Mouse (Mus musculus): ENCODE results near the gene 2200002J24Rik. TPM values are rescaled to one million over a fixed set of nuclear protein-coding genes. Genes with fewer than 3 reads are reported as not detected.
"Not testable (repeated sequence)": the region's sequence is repeated elsewhere in the genome, so short reads cannot be mapped to it uniquely, and the experiment has no call there.

Gene 2200002J24Rik
- polyA plus RNA-seq, 1 experiment, result 0.79 TPM

DNA sequence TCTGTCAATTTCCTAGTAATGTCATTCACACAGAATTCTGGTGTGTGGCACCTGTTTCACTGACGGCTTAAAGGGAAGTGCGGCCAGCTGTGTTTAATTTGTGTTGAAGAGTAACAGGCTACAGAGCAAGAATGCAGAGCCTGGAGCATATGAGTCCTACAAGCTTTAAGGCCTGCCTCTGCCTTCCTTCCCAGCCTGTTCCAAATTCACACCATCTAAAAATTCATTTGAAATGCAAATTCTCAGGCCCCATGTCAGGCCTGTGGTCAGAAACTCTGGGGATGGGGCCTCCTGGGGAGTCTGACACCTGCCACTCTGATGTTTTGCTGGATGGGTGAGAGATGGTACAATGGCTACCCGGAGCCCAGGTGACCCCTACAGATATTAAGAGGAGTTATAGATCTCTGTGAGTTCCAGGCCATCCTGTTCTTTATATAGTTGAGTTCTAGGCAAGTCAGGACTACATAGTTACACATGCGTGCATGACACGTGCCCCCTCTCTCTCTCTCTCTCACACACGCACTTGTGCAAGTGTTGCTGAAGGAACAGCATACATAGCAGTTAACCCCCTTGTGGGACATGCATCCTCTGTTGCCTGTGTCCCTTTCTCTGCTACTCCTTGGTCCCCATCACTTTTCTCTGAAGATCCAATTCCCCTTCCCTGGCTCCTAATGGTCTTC lies 24.7 kb downstream of the 2200002J24Rik start:
- no peak for DNase-seq (ENCODE audit: low read depth, low spot score)
- WGBS, result 50% methylated on average over 6 of the region's 6 CpGs

DNA sequence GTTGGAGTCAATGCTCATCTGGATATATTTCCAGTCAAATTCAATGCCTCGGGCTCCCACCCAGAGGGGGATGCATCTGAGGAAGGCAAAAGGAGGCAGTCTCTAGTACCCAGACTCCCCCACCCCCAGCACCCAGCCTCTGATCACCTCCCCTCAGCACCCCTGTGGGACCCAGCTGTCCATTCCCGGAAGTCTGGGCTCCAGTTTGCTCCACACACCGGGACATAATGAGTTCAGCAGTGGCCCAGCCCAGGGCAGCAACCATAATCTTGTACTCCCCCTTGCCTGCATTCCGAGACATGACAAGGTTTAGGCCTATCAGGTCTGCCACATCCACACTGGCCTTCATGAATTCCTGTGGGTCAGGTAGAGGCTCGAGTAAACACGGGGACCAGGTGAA lies 29.5 kb downstream of the 2200002J24Rik start:
- no peak for DNase-seq (ENCODE audit: low read depth, low spot score)
- 37% methylated on average over 6 of the region's 6 CpGs for WGBS

DNA sequence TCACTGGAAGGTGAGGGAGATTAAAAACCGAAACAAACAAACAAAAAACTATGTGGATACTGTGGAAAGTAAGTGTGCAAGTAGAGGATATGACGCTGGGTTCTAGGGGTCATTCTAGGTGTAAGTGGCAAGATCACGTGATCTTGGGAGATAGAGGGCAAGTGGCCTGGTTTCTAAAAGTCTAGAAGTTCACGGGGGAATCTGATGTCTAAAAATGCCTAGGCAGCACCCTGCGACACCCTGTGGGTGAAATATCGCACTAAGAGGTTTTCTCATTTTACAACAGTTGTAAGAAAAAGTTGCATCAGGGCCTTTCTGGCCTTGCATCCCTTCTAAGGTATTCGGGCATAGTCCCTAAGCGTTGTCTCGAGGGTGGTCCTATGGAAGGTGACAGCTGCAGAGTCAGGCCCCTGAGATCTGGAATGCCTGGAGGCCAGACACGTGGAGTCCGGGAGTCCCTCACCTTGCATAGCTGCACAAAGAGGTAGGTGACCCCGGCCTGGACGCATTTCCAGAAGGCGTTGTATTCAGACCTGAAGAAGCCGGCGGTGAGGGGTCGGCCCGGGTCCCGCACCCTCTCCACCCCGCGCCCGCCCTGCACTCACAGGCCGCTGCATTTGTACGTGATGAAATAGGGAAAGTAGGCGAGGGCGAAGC lies 30.1 kb downstream of the 2200002J24Rik start:
- no peak for DNase-seq (ENCODE audit: low read depth, low spot score)

DNA sequence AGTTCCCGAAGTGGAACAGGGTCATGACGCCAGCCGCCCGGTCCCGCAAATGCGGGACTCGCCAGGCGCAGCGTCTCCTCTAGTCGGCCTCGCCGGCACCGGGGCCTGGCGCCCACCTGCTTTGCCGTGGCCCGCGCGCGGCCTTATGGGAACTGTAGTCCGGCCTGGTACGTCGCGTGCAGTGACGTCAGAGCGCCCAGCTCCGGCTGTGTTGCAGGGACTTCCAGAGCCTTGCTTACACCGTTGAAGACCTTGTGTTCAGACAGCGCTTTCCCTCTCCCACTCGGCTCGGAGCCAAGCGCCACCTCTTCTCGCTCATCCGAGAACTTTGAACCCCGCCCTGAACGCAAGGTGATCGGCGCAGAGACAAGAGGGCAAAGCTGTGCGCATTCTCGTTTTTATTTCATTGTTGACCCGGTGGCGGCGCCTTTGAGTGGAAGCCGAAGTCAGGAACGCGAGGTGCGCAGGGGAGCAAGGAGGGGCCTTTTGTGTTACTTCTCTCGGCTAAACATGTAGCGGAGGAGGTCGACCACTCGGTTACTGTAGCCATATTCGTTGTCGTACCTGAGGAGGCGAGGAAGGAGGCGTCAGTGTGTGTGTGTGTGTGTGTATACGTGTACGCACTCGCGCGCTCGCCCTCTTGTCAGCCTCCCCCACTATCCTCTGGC lies 30.8 kb downstream of the 2200002J24Rik start, which contains the start of gene Tmem147:
Tmem147 (minus strand) TSS at position 145 of the 668 bp plus-strand sequence.
- under 1% methylated on average over 60 of the region's 60 CpGs for WGBS
- DNase-seq (ENCODE audit: low read depth, low spot score), result peak; percentile 97

More for the DNA sequence above, 30.1 kb downstream of the 2200002J24Rik start:
- WGBS, result 3% methylated on average over 26 of the region's 26 CpGs

DNA sequence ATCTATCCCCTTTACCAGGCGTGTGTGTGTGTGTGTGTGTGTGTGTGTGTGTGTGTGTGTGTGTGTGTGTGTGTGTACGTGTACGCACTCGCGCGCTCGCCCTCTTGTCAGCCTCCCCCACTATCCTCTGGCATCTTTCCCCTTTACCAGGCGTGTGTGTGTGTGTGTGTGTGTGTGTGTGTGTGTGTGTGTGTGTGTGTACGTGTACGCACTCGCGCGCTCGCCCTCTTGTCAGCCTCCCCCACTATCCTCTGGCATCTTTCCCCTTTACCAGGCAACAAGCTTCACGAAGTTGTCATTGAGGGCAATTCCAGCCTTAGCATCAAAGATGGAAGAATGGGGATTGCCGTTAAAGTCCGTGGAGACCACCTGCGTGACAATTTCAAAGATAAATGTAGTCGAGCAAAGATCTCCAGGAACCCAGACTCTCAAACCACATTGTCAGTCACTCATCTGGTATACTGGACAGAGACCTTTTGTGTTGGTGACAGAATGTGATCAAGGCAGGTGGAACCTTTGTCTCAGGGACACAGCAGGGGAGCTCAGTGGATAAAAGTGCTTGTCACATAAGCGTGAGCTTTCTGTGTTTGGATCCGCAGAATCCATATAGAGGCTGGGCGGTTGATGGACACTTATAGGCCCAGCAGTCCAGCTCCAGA lies 31.5 kb downstream of the 2200002J24Rik start:
- not testable (repeated sequence) for DNase-seq (ENCODE audit: low read depth, low spot score)
- 14% methylated on average over 21 of the region's 22 CpGs for WGBS

DNA sequence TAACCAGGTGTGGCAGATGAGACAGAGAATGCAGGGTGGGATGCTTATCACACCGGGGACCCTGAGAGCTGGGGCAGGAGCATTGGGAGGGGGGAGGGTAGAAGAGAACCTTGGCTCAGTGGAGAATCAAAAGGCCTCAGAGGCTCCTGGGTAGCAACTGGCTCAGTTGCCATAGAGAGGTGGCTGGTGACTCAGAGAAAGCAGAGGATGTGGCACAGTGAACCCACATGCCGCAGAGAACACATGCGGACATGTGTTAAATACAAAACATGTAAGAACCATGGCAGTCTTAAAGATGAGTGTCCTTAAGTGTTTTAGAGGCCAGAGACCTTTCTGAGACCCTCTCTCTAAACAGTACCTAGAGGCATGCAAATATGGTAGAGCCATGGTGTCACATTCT lies 37.5 kb downstream of the 2200002J24Rik start:
- no peak for DNase-seq (ENCODE audit: low read depth, low spot score)
- WGBS, result 89% methylated on average over 3 of the region's 3 CpGs

DNA sequence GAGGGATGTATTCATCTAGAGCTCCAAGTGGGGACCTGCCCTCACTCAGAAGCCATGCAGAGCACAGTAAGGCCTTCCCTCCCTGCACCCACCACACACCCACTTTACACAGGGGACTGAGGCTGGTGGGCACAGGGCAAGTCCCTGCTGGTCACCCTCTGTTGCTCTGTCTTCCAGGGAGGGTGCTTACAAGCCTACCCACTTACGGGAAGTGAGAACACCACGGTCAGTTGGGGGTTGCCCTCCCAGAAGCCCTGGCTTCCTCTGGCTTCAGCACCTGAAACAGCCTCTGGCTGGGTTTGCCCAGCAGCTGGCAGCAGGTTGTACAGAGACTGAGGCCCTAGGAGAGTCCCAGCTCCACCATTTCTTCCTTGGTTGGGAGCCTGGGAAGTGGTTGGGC lies 43.8 kb downstream of the 2200002J24Rik start:
- not testable (repeated sequence) for DNase-seq (ENCODE audit: low read depth, low spot score)
- WGBS, result 86% methylated on average over 2 of the region's 2 CpGs

DNA sequence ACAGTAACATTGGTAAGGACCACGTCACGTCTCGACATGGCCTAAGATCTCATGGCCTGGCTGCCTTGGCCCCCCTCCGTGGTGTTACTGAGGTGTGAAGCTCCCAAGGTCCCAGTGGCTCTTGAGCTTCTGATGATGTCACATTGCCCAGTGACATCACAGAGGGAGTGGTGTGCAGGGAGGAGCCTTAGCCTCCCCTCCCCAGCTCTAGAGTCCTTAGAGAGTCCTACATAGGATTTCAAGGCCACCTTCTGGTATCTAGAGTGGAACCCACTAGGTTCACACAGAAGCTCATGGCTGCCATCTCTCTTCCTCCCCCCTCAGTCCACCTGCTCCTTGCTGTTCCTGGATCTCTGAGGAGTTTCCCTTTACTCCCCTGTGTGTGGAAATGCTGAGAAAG lies 44.9 kb downstream of the 2200002J24Rik start, which contains the start of gene Gapdhs:
Gapdhs (minus strand) TSS at position 65 of the 400 bp plus-strand sequence.
- WGBS, result 92% methylated on average over 4 of the region's 4 CpGs
- not testable (repeated sequence) for DNase-seq (ENCODE audit: low read depth, low spot score)

DNA sequence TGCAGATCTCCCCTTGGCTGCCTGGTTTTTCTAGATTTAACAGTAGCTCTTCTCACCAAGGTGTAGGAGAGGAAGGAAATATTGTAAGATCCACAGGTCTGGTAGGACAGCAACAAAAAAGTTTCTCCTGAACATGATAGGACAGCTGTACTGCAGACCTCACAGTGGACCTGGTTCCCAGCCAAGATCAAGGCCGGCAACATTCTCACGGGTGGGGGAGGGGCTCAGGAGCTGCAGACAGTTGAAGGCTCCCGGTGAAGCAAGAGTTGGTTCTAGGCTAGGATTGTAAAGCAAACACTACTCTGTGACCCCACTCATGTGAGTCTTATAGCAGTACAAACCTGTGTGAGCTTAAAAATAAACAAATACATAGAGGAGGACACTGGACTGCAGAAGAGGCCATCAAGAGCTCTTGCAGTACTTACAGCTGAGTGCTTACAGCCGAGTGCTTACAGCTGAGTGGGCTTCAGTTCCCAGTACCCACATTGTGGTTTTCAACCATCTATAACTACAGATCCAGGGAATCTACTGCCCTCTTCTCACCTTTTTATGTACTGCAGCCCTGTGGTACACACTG lies 45.4 kb downstream of the 2200002J24Rik start:
- 20% methylated on average over 4 of the region's 4 CpGs for WGBS
- no peak for DNase-seq (ENCODE audit: low read depth, low spot score)

DNA sequence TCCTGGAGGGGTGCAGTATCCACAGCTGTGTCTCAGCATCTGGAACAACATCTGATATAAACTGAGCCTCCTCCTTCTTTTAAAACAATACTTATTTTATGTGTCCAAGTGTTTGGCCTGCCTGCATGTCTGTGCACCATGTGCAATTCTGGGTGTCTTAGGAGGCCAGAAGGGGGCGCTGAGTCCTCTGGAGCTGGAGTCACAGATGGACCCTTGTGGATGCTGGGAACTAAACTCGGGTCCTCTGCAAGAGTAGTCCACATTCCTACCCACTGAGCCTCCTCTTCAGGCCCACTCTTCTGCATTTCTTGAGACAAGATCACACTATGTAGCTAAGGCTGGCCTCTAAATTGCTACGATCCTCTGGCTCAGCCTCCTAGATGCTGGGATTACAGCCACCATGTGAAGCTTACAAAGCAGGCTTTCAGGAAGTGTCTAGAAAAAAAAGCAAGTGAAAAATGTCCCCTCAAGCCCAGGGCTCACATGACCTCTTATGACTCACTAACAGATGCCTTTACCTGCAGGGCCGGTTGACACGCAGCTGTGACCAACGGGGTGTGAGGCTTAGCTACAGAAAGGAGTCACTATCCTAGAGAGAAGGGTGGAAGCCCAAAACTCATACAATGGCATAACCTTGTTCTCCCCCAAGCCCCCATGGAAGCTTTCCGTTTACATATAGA lies 48.9 kb downstream of the 2200002J24Rik start:
- 87% methylated on average over 7 of the region's 7 CpGs for WGBS
- no peak for DNase-seq (ENCODE audit: low read depth, low spot score)

Other genes starting within 250 kb of the 2200002J24Rik start
- gene Kirrel2, start 241.2 kb upstream of the 2200002J24Rik start, polyA plus RNA-seq (2012; rRNA removed), result 0.06 and 0.08 TPM in 2 replicates
- gene Nphs1, start 240.6 kb upstream of the 2200002J24Rik start, polyA plus RNA-seq (2012; rRNA removed), result 0.17 and 0.18 TPM in 2 replicates
- 1.6 and 7.7 TPM in 2 replicates for gene Prodh2, start 205.3 kb upstream of the 2200002J24Rik start, polyA plus RNA-seq (2012; rRNA removed)
- gene Arhgap33, start 163.9 kb upstream of the 2200002J24Rik start, polyA plus RNA-seq (2012; rRNA removed), result 5.1 and 9.4 TPM in 2 replicates
- gene Hspb6, start 146.7 kb upstream of the 2200002J24Rik start, polyA plus RNA-seq (2012; rRNA removed), result 84.8 and 94.7 TPM in 2 replicates
- 4.3 and 7.3 TPM in 2 replicates for gene Proser3, start 146.6 kb upstream of the 2200002J24Rik start, polyA plus RNA-seq (2012; rRNA removed)
- gene Lin37, start 139.1 kb upstream of the 2200002J24Rik start, polyA plus RNA-seq (2012; rRNA removed), result 44.9 and 45.8 TPM in 2 replicates
- 46.2 and 48.2 TPM in 2 replicates for gene U2af1l4, start 135.6 kb upstream of the 2200002J24Rik start, polyA plus RNA-seq (2012; rRNA removed)
- 2.1 TPM in 2 replicates for gene Gm49396, start 135.6 kb upstream of the 2200002J24Rik start, polyA plus RNA-seq (2012; rRNA removed)
- 186 and 239 TPM in 2 replicates for gene Psenen, start 135.3 kb upstream of the 2200002J24Rik start, polyA plus RNA-seq (2012; rRNA removed)
- 9.2 and 10.3 TPM in 2 replicates for gene Igflr1, start 133.5 kb upstream of the 2200002J24Rik start, polyA plus RNA-seq (2012; rRNA removed)
- 31.5 and 37.2 TPM in 2 replicates for gene Kmt2b, start 110.2 kb upstream of the 2200002J24Rik start, polyA plus RNA-seq (2012; rRNA removed)
- gene Zbtb32, start 100.0 kb upstream of the 2200002J24Rik start, polyA plus RNA-seq (2012; rRNA removed), result 2.1 and 2.2 TPM in 2 replicates
- 6.7 and 8.0 TPM in 2 replicates for gene Upk1a, start 86.1 kb upstream of the 2200002J24Rik start, polyA plus RNA-seq (2012; rRNA removed)
- gene Cox6b1, start 72.8 kb upstream of the 2200002J24Rik start, polyA plus RNA-seq (2012; rRNA removed), result 933 and 1,035 TPM in 2 replicates
- gene Etv2, start 63.1 kb upstream of the 2200002J24Rik start, polyA plus RNA-seq (2012; rRNA removed), result not detected in 2 replicates
- gene Rbm42, start 48.6 kb upstream of the 2200002J24Rik start, polyA plus RNA-seq (2012; rRNA removed), result 52.1 and 56.3 TPM in 2 replicates
- gene Haus5, start 33.9 kb upstream of the 2200002J24Rik start, polyA plus RNA-seq (2012; rRNA removed), result 10.0 and 12.7 TPM in 2 replicates
- not detected in 2 replicates for gene Pmis2, start 27.3 kb upstream of the 2200002J24Rik start, polyA plus RNA-seq (2012; rRNA removed)
- 0.71 and 1.2 TPM in 2 replicates for gene Atp4a, start 13.3 kb downstream of the 2200002J24Rik start, polyA plus RNA-seq (2012; rRNA removed)
- gene Tmem147, start 30.6 kb downstream of the 2200002J24Rik start, polyA plus RNA-seq (2012; rRNA removed), result 227 and 258 TPM in 2 replicates
- gene Gapdhs, start 44.8 kb downstream of the 2200002J24Rik start, polyA plus RNA-seq (2012; rRNA removed), result not detected in 2 replicates
- gene Sbsn, start 52.5 kb downstream of the 2200002J24Rik start, polyA plus RNA-seq (2012; rRNA removed), result 0.69 and 0.73 TPM in 2 replicates
- 3.4 and 4.9 TPM in 2 replicates for gene Dmkn, start 64.8 kb downstream of the 2200002J24Rik start, polyA plus RNA-seq (2012; rRNA removed)
- 0.41 TPM in 1 of 2 replicates, not detected in the other for gene Krtdap, start 89.0 kb downstream of the 2200002J24Rik start, polyA plus RNA-seq (2012; rRNA removed)
- 11.1 and 13.6 TPM in 2 replicates for gene Ffar2, start 124.8 kb downstream of the 2200002J24Rik start, polyA plus RNA-seq (2012; rRNA removed)
- gene Ffar3, start 157.3 kb downstream of the 2200002J24Rik start, polyA plus RNA-seq (2012; rRNA removed), result 1.6 and 2.7 TPM in 2 replicates
- gene Ffar1, start 162.6 kb downstream of the 2200002J24Rik start, polyA plus RNA-seq (2012; rRNA removed), result 1.5 TPM in 2 replicates
- 15.1 and 20.1 TPM in 2 replicates for gene Cd22, start 181.4 kb downstream of the 2200002J24Rik start, polyA plus RNA-seq (2012; rRNA removed)
- 0.51 and 1.2 TPM in 2 replicates for gene Mag, start 215.9 kb downstream of the 2200002J24Rik start, polyA plus RNA-seq (2012; rRNA removed)
- 0.61 and 0.71 TPM in 2 replicates for gene Hamp2, start 225.8 kb downstream of the 2200002J24Rik start, polyA plus RNA-seq (2012; rRNA removed)
- 1.7 and 3.2 TPM in 2 replicates for gene Hamp, start 245.1 kb downstream of the 2200002J24Rik start, polyA plus RNA-seq (2012; rRNA removed)

Measured in large intestine, adult 2 months (tissue).